Mouse (Mus musculus): Measurements from ENCODE around the gene Chst15.

- TF ChIP-seq CTCF (IDR thresholded peaks at IDR 0.05; ENCODE audit: control insufficient read depth, insufficient read depth, insufficient replicate concordance, low read depth, low read length) = no peak
- no peak for TF ChIP-seq POLR2A (IDR thresholded peaks at IDR 0.05; ENCODE audit: control insufficient read depth, low read depth, low read length)
Measured at GRCm38 (mm10) chr7:132356185-132356584, 39.2 kb upstream of the Chst15 start.
